Mouse (Mus musculus) cerebellum, postnatal 4 days (tissue): Measurements from ENCODE around the gene Syce2.
"Not testable (repeated sequence)": the region's sequence is repeated elsewhere in the genome, so short reads cannot be mapped to it uniquely, and the experiment has no call there.

ENCODE experiments used
- DNase-seq, 2 experiments: peaks; one replicate each; pipeline ENCODE4 v3.0.0; 2022; ENCODE audit warnings: low spot score in 2 of 2, mixed read lengths in 1 of 2

Syce2 gene

DNA sequence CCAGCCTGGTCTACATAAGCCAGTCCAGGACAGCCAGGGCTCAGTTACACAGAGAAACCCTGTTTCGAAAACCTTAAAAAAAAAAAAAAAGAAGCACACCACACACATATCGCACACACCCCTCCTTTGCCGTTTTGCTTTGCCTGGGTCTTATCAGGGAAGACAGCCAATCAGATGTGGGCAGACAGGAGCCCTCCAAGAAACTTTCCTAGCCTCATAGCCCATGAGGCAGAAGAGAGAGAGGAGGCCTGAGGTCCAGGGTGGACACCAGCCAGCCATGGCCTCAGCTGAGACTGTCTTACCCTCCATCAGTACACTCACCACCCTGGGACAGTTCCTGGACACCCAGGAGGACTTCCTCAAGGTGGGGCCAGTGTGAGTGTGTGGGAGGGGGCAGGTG lies 29.8 kb downstream of the Syce2 start, which contains the start of gene Klf1:
Gene Klf1, plus strand, starts transcription at position 177 of the 400 bp plus-strand sequence.
- no peak for DNase-seq

DNA sequence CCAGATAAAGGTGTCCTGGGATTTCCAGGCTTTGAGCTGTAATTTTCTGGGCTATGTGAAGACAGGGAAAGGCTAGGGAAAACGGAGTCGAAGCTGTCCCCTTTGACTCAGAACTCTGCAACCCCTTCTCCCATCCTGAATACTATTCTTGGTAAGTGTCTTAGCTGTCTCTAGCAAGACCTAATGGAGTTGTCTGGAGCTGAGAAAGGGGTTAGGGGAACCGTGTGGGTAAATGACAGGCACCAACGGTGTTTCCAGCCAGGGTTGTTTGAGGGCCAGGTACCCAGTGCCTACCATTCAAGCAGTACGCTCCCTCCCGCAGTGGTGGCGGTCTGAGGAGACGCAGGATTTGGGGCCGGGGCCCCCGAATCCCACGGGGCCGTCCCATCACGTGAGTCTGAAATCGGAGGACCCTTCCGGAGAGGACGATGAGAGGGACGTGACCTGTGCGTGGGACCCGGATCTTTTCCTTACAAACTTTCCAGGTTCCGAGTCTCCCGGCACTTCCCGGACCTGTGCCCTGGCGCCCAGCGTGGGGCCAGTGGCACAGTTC lies 30.5 kb downstream of the Syce2 start:
- DNase-seq: no peak

DNA sequence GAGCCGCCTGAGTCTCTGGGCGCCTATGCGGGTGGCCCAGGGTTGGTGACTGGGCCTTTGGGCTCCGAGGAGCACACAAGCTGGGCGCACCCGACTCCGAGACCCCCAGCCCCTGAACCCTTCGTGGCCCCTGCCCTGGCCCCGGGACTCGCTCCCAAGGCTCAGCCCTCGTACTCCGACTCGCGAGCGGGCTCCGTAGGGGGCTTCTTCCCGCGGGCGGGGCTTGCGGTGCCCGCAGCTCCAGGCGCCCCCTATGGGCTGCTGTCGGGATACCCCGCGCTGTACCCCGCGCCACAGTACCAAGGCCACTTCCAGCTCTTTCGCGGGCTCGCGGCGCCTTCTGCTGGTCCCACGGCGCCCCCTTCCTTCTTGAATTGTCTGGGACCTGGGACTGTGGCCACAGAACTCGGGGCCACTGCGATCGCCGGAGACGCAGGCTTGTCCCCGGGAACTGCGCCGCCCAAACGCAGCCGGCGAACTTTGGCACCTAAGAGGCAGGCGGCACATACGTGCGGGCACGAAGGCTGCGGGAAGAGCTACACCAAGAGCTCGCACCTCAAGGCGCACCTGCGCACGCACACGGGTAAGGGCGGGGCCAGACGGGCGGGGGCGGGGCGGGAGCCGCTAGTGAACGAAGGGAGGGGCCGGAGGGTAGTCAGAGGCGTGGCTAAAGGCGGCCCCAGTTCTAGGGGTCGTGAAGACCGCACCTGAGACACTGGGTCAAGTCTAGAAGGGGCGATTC lies 31.2 kb downstream of the Syce2 start:
- DNase-seq: peak; percentile 93 to 98

DNA sequence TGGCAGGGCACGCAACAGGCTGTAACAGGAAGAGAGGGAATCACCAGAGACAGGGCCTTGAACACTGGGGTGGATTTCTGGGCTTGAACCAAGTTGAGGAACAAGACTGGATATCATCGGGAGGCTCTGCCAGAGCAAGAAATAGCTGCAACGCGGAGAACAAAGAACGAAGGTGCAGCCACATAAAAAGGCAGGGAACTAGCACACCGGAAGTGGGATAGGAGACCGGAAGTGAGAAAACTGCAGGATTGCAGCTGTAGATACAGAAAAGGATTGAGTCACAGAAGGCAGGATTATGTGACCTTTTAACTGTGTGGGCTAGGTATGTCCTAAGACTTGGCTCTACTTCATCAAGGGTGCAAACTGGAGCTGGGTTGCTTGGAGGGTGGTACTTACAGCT lies 32.4 kb downstream of the Syce2 start:
- no peak for DNase-seq

DNA sequence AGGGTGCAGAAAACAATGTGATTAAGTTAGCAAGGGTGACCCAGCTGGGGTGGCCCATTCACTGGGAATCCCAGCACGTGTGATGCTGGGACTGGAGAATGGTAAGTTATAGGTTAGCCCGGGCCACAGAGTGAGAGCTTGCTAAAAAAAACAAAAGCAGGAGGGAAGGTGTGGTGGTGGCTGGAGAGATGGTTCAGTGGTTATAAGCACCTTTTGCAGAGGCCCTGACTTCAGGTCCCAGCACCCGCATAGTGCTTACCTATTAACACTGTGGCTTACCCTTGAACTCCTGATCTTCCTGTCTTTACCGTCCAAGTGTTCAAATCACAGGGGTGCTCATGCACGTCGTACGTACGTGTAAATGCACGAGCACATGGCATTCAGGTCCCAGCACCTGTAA lies 35.1 kb downstream of the Syce2 start:
- DNase-seq: no peak

DNA sequence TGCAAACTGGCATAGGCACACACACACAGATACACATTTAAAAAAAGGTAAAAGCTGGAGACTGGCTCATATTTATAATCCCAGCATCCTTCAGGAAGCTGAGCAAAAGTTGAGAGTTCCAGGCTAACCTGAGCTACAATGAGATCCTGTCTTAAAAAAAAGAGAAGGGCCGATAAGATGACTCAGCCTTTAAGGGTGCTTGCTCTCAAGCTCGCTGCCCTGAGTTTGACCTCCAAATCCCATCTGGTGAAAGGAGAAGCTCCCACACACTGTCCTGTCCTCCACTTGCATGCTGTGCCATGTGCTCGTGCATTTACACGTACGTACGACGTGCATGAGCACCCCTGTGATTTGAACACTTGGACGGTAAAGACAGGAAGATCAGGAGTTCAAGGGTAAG lies 35.6 kb downstream of the Syce2 start:
- no peak for DNase-seq

DNA sequence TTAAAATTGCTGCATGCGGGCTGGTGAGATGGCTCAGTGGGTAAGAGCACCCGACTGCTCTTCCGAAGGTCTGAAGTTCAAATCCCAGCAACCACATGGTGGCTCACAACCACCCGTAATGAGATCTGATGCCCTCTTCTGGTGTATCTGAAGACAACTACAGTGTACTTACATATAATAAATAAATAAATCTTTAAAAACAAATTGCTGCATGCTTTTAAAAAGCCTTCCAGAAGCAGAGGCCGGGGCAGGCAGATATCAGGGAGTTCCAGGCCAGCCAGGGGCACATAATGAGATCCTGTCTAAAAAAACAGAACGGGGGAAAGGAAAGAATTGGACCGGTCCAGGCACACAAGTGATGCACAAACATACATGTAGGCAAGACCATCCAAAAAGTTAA lies 36.1 kb downstream of the Syce2 start:
- DNase-seq: not testable (repeated sequence)

DNA sequence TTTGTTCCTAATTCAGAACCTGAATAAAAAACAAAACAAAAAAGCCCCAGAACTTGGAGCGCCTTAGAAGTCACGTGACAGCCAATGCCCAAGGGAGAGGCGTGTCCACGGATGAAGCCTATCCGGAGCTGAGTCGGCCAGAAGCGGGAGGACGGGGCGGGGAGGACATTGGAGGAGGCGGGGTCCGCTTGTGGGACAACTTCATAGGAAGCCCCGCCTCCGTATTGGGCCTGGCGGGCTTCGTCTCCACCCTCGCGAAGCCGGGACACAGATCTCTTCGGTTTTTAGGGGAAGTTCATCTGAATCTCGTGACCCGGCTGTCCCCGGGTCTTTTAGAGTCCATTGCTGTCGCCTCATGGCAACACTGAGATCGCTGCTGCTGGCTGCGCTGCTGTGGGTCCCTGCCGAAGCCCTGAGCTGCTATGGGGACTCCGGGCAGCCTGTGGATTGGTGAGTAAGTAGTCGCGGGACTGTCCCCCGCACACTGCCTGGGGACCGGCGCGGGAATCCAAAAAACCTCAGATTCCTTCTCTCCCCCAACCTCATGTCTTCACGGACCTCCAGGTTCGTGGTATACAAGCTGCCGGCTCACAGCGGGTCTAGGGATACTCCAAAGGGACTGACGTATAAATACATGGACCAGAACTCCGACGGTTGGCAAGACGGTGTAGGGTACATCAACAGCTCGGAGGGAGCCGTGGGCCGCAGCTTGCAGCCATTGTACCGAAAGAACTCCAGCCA lies 36.7 kb downstream of the Syce2 start, which contains the start of gene Dnase2a:
Gene Dnase2a, plus strand, starts transcription at position 140 of the 741 bp plus-strand sequence.
- DNase-seq: peak; percentile 65 to 85

DNA sequence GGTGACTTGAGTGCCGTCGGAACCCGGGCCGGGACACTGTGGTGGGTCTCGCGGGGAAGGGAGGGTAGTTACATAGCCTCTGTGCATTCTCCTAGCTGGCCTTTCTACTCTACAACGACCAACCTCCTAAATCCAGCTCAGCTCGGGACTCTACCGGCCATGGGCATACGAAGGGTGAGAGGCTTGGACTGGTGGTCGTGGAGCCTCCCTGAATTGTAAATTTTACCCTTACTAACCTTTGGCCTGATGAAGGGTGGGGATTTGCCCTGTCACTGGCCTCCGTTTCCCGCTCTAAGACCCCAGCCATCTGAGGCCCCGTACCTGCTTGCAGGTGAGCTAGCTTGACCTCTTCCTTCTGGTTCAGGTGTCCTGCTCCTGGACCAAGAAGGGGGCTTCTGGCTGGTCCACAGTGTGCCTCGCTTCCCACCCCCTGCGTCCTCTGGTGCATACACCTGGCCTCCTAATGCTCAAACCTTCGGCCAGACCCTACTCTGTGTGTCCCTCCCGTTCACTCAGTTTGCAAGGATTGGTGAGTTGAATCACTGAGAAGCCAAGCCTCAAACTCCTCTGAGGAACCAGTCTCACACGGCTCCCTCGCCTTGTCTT lies 37.4 kb downstream of the Syce2 start:
- DNase-seq: no peak

DNA sequence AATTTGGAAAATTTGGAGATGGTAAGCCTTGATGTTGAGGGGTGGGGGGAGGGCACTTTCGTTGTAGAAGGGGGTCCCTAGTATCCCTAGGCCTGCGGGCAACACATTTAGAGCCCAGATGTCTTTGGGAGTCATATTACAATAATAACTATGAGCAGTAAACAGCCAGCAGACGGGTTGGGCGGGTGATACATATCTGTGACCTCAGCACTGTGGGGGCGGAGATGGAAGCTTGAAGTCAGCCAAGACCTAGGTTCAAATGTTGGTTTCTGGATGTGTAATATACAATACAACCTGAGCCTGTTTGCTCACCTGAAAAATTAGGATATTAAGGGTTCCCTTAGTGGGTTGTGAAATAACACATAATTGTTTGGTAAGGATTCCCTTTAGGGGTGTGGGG lies 38.0 kb downstream of the Syce2 start:
- no peak for DNase-seq

DNA sequence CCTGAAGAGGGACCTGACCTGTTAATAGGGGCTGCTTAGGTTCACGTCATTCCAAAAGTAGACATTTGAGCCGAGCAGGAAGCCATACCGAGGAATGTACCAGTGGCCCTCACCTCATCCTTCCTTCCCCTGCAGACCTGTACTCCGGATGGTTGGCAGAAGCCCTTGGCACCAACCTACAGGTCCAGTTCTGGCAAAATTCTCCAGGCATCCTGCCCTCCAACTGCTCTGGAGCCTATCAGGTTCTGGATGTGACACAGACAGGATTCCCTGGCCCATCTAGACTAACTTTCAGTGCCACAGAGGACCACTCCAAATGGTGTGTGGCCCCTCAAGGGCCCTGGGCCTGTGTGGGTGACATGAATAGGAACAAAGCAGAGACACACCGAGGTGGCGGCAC lies 38.6 kb downstream of the Syce2 start:
- DNase-seq: no peak

DNA sequence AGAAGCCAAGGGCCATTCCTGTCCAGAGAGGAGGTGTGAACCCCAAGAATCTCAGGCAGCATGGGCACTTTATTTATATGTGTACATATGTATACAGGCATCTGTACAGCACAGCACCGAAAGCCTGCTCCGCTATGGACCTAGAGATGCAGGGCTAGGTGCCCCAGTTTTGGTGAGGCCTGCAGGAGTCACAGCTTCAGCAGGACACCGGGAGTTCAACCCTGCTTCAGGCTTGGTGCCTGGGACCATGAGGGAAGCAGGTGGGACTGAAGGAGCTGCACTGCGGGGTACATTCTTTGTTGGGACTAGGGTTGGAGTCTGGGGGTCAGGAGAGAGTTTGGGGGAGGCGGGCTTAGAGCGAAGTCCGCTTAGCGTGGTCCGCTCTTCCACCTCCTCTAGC lies 39.9 kb downstream of the Syce2 start:
- DNase-seq: no peak

DNA sequence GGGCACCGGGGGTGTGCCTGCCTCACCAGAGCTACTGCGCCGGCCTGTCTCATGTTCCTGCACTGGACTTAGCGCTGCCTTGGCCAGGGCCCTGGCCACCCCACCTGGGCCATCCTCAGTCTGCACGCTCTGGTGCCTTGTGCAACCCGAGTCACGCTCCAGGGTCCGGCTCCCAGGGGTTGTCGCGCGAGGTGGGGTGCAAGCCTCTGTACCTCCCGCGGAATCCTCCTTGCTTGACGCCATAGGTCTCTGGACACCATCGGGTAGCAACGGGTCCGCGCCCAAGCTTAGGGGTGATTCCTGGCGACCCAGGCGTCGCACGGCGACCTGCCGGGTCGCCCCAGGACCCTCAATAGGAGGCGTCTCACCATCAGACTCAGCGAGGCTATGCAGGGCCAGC lies 40.5 kb downstream of the Syce2 start:
- no peak for DNase-seq

DNA sequence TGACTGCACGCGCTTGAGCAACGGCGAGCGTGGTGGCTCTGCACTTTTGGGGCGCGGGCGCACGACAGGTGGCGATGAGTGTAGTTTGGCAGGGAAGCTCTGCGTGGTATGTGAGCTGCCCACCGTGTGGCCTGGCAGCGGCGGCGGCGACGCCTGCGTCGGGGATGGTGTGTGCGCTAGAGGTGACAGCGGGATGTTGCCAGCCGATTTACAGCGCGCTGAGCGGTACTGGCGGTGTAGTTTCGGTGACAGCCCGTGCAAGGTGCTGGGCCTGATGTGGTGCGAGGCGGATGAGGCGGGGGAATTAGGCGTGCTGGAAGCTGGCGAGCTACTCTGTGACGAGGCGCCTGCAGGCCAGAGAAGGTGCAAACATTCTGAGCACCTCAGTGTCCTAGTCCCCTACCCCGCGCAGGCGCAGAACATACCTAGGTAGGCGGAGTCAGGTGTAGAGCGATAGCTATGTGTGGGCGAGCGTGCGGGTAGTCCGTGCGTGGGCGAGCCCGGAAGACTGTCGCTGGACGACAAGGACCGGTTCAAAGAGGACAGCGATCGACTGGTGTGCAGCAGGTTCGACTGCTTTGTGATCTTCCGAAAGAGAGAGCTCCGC lies 41.1 kb downstream of the Syce2 start:
- no peak for DNase-seq

DNA sequence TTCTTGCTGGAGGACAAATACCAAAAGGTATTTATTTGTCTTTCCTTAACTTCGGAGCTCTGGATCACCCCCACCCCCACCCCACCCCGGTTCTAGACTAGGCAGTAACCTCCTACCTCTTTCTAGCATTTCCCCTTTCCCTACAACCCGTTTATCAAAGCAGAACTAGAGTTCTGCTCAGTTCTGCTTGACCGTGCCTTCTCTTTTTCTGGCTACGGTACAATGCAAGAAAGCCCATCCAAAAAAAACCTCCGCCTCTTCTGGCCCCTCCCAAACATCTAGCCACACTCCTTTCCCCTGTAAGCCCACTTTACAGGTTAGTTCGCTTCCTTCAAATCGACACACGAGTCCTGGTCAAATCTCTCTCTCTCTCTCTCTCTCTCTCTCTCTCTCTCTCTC lies 41.6 kb downstream of the Syce2 start:
- DNase-seq: no peak

DNA sequence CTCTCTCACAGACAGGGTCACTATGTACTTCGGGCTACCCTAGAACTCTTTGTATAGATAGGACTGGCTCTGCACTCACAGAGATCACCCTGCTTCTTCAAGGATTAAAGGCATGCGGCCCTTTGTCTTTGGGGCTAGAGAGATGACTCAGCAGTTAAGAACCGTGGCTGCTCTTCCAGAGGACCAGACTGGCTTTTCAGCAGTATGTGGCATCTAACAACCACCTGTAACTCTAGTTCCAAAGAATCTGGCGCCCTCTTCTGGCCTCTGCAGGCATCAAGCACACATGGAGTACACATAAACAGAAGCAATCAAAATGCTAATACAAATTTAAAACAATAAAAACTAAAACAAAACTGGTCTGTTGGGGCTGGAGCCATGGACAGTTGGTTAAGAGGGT lies 42.0 kb downstream of the Syce2 start:
- no peak for DNase-seq

DNA sequence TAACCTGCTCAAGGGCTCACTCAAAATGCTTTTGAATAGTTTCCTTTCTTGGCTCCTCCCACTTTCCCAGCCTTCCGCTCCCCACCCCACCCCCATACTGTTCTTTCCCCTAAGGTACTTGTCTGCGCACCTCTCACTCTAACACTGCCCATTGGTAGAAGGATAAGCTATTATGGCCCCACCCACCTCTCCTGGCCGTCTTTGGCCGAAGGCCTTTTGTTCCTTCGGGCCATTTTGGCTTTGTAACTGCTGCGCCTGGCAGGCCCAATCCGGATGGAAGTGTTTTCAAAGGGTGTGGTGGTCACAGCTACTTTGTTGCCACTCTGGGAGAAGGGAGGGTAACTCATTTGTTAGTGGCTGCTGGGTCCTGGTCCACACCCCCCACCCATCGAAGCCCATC lies 43.4 kb downstream of the Syce2 start:
- DNase-seq: no peak

DNA sequence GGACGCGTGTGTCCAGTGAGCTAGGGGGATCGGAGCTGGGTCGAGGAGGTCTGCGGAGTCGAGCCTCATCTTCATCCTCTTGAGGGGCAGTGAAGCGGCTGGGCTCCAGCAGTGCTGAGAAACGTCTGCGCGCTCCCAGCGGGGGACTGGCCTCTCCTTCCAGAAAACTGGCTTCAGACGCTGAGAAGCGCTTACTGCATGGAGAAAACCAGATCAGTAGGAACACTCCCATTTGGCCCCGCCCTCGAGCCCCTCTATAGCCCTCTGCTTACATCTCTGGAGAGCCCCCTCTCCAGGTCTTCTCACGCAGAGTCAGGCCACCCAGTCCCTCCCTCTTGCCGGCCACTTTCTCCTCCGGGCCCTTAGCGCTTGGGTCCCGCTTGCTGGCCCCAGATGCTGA lies 45.9 kb downstream of the Syce2 start:
- DNase-seq: no peak

DNA sequence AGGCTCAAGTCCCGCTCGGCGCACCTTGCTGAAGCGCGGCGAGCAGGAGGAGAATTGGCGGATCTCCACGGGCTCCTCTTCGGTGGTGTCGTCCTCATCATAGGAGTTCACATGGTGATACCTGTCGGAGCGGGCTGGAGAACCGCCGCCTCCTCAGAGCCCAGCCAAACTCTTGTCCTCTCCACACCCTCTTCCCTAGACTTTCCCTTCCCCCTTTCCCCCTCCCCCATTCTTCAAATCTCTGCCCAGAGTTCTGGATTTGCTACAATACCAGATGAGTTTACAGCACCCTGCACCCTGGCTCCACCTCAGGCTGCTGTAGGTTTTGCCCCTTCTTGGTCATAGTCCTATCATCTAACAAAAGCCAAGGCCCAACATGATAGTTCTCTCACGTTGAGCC lies 46.7 kb downstream of the Syce2 start:
- no peak for DNase-seq

DNA sequence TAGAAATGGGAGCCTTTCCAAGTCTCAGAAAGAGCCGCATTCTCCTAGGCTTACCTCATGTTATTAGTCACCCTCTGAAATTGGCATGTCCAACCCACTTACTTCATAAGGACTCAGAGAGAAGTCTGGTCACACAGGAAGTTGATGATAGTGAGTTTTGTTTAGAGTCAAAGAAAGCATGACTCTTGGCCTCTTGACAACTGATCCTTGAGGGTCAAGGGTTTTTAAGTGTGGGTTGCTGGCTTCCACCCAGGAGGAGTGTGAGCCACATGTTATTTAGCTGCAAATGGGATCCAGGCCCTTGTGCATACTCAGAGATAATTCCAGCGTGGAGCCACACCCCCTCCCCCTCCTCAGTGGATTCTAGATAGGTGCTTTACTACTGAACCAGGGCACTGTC lies 49.7 kb downstream of the Syce2 start:
- no peak for DNase-seq

DNA sequence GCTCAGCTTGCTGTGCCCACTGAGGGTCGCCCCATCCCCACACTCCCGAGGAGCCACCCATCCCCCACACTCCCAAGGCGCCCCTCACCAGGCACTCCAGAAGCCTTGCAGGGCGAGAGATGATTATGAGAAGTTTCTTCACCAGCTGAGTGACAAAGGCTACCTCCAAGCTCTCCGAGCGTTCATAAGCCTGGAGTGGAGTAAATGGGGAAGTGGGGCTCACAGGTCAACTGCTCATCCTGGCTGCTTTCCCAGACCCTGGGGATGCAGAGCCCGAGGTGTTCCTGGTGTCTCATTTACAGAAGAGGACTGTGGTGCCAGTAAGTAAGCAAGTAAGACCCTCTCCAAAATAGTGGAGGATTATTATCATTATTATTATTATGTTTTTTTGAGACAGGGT lies 53.6 kb downstream of the Syce2 start:
- no peak for DNase-seq

DNA sequence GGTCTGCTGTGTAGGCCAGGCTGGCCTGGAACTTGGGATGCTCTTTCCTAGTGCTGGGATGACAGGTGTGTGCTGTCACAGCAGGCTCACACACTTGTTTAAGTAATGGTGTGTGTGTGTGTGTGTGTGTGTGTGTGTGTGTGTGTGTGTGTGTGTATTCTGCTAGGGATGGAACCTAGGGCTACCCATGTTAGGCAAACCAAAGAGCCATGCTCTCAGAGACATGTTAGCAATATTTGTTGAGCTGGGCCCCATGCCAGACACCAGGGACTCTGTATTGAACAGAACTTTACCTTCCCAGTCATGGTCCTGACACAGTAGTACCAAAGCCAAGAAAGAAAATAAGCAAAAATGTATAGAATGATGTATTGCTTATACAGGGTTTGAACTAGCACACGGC lies 55.6 kb downstream of the Syce2 start:
- no peak for DNase-seq
